Mouse (Mus musculus) gastrocnemius, postnatal 36 days (tissue): ENCODE results near the gene Nr2f2. TPM values are rescaled to one million over a fixed set of nuclear protein-coding genes. Genes with fewer than 3 reads are reported as not detected.

Experiments
- DNase-seq, 2 experiments: peaks; one replicate each; pipeline ENCODE4 v3.0.0; 2022
- intact Hi-C: fragments of 180-260 bp; cut with DNase I; formaldehyde crosslinking; loops from one replicate; pipeline ENCODE4 v1.15.1; 2025
- total RNA-seq, 2 experiments: library from RNA; stranded (reverse); gene quantifications; 2 replicates each; pipeline ENCODE4 v1.2.3; 2021

The Nr2f2 gene
- total RNA-seq, 2 experiments from 2014 or later: 12.7 to 19.4 TPM

- intact Hi-C loops: no loop called here
- no peak for DNase-seq
Observed at GRCm38 (mm10) chr7:70324041-70324440, 42.5 kb downstream of the Nr2f2 start.

DNA sequence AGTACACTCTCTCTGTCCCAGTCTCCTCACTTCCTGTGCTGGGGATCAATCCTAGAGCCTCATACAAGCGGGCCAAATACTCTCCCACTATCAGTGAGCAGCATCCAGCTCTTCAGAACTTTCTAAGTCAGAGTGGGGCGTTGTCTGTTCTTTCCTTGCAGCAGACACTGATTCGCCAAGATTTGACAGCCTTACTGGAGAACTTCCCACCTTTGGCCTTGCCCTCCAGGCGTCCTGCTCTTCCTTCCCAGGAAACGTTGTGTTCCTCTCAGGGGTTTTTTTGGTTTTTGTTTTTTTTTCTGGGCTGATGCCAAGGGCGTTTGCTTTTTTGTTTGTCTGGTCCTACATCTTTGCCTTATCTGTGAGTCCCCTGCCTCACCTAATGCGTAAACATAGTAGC lies 60.8 kb downstream of the Nr2f2 start:
- no peak for DNase-seq
- intact Hi-C loops: no loop called here

DNA sequence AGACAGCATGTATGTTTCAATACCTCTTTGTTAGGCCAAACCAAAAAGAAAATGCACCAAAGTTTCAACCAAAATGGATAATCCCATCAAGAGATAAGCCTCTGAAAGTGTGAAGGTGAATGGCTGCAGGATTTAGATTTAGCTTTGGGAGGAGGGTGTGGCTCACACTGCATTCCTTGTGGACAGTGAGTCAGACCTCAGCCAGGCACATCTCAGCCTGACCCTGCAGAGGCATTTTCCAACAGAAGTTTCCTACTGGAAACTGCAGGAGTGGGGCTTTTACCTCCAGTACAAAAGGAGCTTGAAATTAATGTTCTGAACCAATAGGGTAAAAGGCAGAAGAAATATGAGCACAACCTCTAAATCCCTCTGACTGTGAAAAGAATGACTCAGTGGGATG lies 62.1 kb downstream of the Nr2f2 start:
- intact Hi-C loops: no loop called here
- no peak for DNase-seq
